In genomic region chr2:167254808-167255207, GRCm38 (mm10) we compare ENCODE assay signal across 22 mouse cellular contexts. TPM values are rescaled to one million over a fixed set of nuclear protein-coding genes. Genes with fewer than 3 reads are reported as not detected.
DNase-seq lines count a peak whose midpoint lies in the region; ATAC-seq lines count a peak whose summit lies in the region.
"Had no signal": no experiment of that assay in that cellular context is flagged by ENCODE, and none has a peak within 500 bp of the region (broad histone marks: within the 10 kb centered on the region; RNA-seq: fewer than 3 reads in every experiment).

No protein-coding gene starts in this region.

- DNase-seq in heart, embryonic 10.5 days (ENCODE audit: low spot score): no peak
- no peak for DNase-seq in heart, adult 18-20 months
- no peak for DNase-seq in intestine, embryonic 14.5 days (ENCODE audit: low spot score)
- DNase-seq in lung, postnatal 36 days: no peak
- no peak for DNase-seq in thymus, postnatal 4 days
- DNase-seq: cerebellum, adult 11-12 months; cerebellum, adult 9-11 months; liver, embryonic 13.5 days; right cerebral cortex, postnatal 4 days had no signal

- no peaks in the 10 kb centered on the region for H3K9me3 ChIP-seq in heart, embryonic 10.5 days
- H3K9me3 ChIP-seq in intestine, embryonic 14.5 days (ENCODE audit: control insufficient read depth, low read length): no peaks in the 10 kb centered on the region
- H3K9me3 ChIP-seq in intestine, embryonic 15.5 days: no peaks in the 10 kb centered on the region
- H3K9me3 ChIP-seq in lung, embryonic 16.5 days (ENCODE audit: control insufficient read depth, low read length): no peaks in the 10 kb centered on the region
- H3K9me3 ChIP-seq: hindbrain, embryonic 12.5 days; limb, embryonic 13.5 days; liver, embryonic 13.5 days; neural tube, embryonic 13.5 days had no signal

- no peak for ATAC-seq in intestine, embryonic 14.5 days (replicated peaks; ENCODE audit: low FRiP score, low TSS enrichment, low read depth)
- no peak for ATAC-seq in intestine, embryonic 15.5 days
- ATAC-seq in lung, embryonic 16.5 days (ENCODE audit: low read depth): no peak
- ATAC-seq: forebrain, embryonic 16.5 days; hindbrain, postnatal 0 days had no signal

- H3K4me2 ChIP-seq in intestine, embryonic 14.5 days (ENCODE audit: low read length): no peak overlapping the region
- no peak overlapping the region for H3K4me2 ChIP-seq in intestine, embryonic 15.5 days (replicated peaks)
- H3K4me2 ChIP-seq in lung, embryonic 16.5 days (ENCODE audit: low read depth, low read length): no peak overlapping the region
- H3K4me2 ChIP-seq: hindbrain, embryonic 12.5 days; limb, embryonic 13.5 days; liver, embryonic 13.5 days; midbrain, embryonic 11.5 days; neural tube, embryonic 13.5 days had no signal

- WGBS in heart, embryonic 10.5 days: 43% methylated on average over 6 of the region's 6 CpGs
- 69% methylated on average over 6 of the region's 6 CpGs for WGBS in intestine, embryonic 14.5 days
- 71% methylated on average over 6 of the region's 6 CpGs for WGBS in intestine, embryonic 15.5 days
- 54% methylated on average over 6 of the region's 6 CpGs for WGBS in lung, embryonic 16.5 days

- H3K4me1 ChIP-seq in heart, embryonic 10.5 days: peaks cover 50% of the 10 kb centered on the region
- peaks cover 21% of the 10 kb centered on the region for H3K4me1 ChIP-seq in intestine, embryonic 14.5 days (replicated peaks; ENCODE audit: control insufficient read depth, insufficient read depth, low read length)
- peaks cover 23% of the 10 kb centered on the region for H3K4me1 ChIP-seq in intestine, embryonic 15.5 days (replicated peaks)
- H3K4me1 ChIP-seq in lung, embryonic 16.5 days (replicated peaks; ENCODE audit: control insufficient read depth, insufficient read depth, low read length): peaks cover 30% of the 10 kb centered on the region
- H3K4me1 ChIP-seq: liver, embryonic 13.5 days had no signal

- no peak overlapping the region for H3K4me3 ChIP-seq in heart, embryonic 10.5 days
- no peak overlapping the region for H3K4me3 ChIP-seq in intestine, embryonic 14.5 days (ENCODE audit: low read depth, low read length)
- H3K4me3 ChIP-seq in intestine, embryonic 15.5 days (replicated peaks): no peak overlapping the region
- H3K4me3 ChIP-seq in lung, embryonic 16.5 days (ENCODE audit: low read length): no peak overlapping the region
- H3K4me3 ChIP-seq: erythroblast, embryonic 14.5 days; hindbrain, embryonic 12.5 days; limb, embryonic 13.5 days; liver, embryonic 13.5 days; neural tube, embryonic 13.5 days had no signal

- H3K27ac ChIP-seq in heart, embryonic 10.5 days: peak overlapping the region; percentile 69
- 0 out of 2 replicates have a peak overlapping the region, but pooled peaks have one; percentile 13 for H3K27ac ChIP-seq in intestine, embryonic 14.5 days (ENCODE audit: low read depth)
- H3K27ac ChIP-seq in intestine, embryonic 15.5 days: no peak overlapping the region
- H3K27ac ChIP-seq in lung, embryonic 16.5 days (ENCODE audit: low read length): peak overlapping the region; percentile 60; the same call in 1 of the 2 replicates
- H3K27ac ChIP-seq: hindbrain, embryonic 12.5 days; hindbrain, postnatal 0 days; kidney, postnatal 0 days; limb, embryonic 13.5 days; liver, embryonic 13.5 days; neural tube, embryonic 13.5 days had no signal

- H3K27me3 ChIP-seq in heart, embryonic 10.5 days (ENCODE audit: insufficient read depth, poor library complexity, severe bottlenecking): no peaks in the 10 kb centered on the region
- no peaks in the 10 kb centered on the region for H3K27me3 ChIP-seq in intestine, embryonic 14.5 days (replicated peaks; ENCODE audit: control insufficient read depth, insufficient read depth, low read length)
- H3K27me3 ChIP-seq in intestine, embryonic 15.5 days (replicated peaks): no peaks in the 10 kb centered on the region
- H3K27me3 ChIP-seq in lung, embryonic 16.5 days (ENCODE audit: control insufficient read depth, insufficient read depth, low read depth, low read length): no peaks in the 10 kb centered on the region
- H3K27me3 ChIP-seq: hindbrain, embryonic 12.5 days; limb, embryonic 13.5 days; liver, embryonic 13.5 days; neural tube, embryonic 13.5 days had no signal

- H3K36me3 ChIP-seq in heart, embryonic 10.5 days: no peaks in the 10 kb centered on the region
- no peaks in the 10 kb centered on the region for H3K36me3 ChIP-seq in intestine, embryonic 14.5 days (ENCODE audit: control insufficient read depth, insufficient read depth, low read length)
- no peaks in the 10 kb centered on the region for H3K36me3 ChIP-seq in intestine, embryonic 15.5 days
- H3K36me3 ChIP-seq in lung, embryonic 16.5 days (ENCODE audit: control insufficient read depth, insufficient read depth, low read length): no peaks in the 10 kb centered on the region
- H3K36me3 ChIP-seq: hindbrain, embryonic 12.5 days; limb, embryonic 13.5 days; liver, embryonic 13.5 days; neural tube, embryonic 13.5 days had no signal

- H3K9ac ChIP-seq in intestine, embryonic 14.5 days (ENCODE audit: low read length): no peak overlapping the region
- no peak overlapping the region for H3K9ac ChIP-seq in intestine, embryonic 15.5 days
- no peak overlapping the region for H3K9ac ChIP-seq in lung, embryonic 16.5 days (ENCODE audit: low read length)
- H3K9ac ChIP-seq: hindbrain, embryonic 12.5 days; limb, embryonic 13.5 days; liver, embryonic 13.5 days; neural tube, embryonic 13.5 days had no signal

RNA-seq across cellular contexts. Expression of gene Ptgis, which starts 14.4 kb away (rescaled TPM):
- polyA plus RNA-seq in heart, embryonic 10.5 days (2016; fragmentation: Nextera tagmentation; extraction: Ambion mirVana): 16.3 and 21.4 TPM in 2 replicates
- total RNA-seq in heart, adult 18-20 months (2021): 10 to 100 TPM; 11.2 to 13.0 TPM
- 15.1 and 17.3 TPM in 2 replicates for polyA plus RNA-seq in intestine, embryonic 14.5 days (2014; fragmentation: Nextera tagmentation; extraction: Ambion mirVana)
- polyA plus RNA-seq in intestine, embryonic 15.5 days (2015; fragmentation: Nextera tagmentation; extraction: Ambion mirVana): 12.0 and 13.4 TPM in 2 replicates
- polyA plus RNA-seq in lung, embryonic 16.5 days (2015; fragmentation: Nextera tagmentation; extraction: Ambion mirVana): 14.4 and 15.8 TPM in 2 replicates
- total RNA-seq: common myeloid progenitor, adult 5-6 weeks; granulocyte monocyte progenitor cell, adult 5-6 weeks; megakaryocyte, adult 5-6 weeks had no signal
- polyA plus RNA-seq: erythroblast, embryonic 14.5 days had no signal
